Mouse (Mus musculus) left cerebral cortex, adult 11 months (tissue): ENCODE data around the gene Pcdh9.
A peak's percentile ranks its signal among the peaks of the same experiment; 100 is the strongest.

ENCODE experiments used
- DNase-seq: peaks from one replicate; pipeline ENCODE4 v3.0.0; 2022; ENCODE audit warnings: low spot score

The Pcdh9 gene

DNA sequence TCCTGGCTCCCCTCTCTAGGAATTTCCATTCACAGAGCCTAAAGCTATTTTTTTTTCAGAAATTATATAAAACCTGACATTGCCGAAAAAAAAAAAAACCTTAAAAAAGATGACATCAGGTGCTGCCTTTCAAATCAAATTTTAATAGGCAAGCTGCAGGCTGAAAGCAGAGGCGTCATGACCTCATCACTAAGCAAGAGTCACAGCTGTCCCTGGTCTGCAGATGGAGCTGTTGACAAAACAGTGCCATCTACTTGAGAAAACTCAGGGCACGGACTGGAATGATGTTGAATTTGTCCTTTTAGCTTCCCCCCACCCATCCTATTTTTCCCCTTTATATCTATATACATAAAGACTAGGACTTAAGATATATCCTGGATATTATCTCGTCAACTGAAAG, 509.3 kb downstream of the Pcdh9 start:
- peak; percentile 7 for DNase-seq

DNA sequence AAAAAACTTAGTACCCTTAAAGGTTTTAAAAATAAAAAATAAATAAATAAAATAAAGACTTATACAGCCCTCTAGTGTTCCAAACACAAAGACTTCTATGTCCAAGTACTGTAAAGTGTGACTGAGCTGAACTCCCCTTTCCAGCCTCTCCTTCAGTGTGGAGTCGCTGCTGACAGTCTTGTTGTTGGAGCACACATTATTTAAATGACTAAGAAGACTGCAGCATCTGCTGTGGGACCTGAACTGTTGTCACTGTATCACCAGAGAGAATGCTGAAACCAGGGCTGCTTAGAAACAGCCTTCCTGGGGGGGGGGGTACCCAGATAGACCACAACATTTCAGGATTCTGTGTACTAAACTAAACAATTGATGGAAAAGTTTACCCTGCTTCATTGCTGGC, 509.7 kb downstream of the Pcdh9 start:
- DNase-seq = no peak

DNA sequence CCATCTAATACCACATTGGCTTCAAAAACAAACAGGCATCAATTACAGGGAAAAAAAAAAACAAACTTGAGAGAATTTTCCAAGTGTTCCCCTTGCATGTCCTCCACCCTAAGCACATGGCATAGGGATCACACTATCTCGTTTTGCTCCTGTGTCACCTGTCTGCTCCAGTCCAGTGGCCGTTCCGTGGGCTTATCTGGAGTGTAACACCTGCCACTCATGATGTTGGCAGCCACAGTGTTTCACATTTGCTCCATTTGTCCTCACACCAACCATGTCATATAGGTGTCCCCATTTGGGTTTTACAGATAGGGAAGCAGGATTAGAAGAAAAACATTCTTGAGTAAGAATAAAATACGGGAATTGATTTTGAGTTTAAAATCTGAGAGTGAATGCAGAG, 514.3 kb downstream of the Pcdh9 start:
- no peak for DNase-seq

DNA sequence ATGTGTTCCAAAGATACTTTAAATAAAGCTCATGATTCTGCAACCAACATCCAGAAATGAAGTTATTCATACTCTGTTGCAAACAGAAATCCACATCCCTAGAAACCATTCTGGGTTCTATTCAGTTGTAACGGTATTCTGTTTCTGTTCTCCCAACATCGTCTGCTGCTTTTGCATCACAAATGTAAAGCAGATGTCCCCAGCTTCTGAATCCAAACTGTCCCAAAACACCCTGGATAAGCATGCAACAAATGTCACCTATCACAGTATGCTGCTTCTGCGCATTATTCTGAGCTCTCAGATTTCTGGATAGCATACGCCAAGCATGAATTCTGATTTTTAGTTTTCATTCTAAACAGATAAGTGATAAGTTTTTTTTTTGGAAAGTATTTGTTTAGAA, 516.3 kb downstream of the Pcdh9 start:
- DNase-seq = no peak

DNA sequence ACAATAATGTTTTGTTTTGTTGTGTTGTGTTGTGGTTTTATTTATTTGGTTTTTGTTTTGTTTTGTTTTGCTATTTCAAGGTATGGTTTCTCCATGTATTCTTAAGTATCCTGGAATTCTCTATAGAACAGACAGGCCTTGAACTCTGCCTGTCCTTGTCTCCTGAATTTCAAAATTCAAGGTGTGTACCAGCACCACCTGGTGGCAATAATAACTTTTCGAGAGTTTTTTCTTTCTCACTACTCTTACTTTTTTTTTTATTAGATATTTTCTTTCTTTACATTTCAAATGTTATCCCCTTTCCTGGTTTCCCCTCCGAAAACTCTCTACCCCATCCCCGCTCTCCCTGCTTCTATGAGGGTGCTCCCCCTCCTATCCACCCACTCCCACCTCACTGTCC, 536.3 kb downstream of the Pcdh9 start:
- no peak for DNase-seq

DNA sequence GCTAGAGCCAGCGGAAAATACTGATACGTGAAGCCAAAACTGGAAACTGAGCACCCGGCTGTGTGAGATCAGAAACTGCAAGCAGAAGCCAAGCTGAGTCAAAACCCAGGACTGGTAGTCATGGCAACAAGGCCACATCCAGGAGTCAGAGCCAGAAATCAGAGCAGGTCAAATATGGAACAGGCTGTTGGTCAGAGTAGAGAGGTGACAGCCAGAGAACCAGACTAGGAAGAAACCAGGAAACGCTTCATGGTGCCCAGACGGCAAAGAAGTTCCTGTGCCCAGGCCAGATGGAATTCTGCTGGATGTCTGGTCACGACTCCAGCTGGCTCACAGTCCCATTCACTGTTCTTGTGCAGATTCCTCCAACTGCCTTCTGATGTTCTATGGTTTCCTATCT, 539.6 kb downstream of the Pcdh9 start:
- peak; percentile 34 for DNase-seq

DNA sequence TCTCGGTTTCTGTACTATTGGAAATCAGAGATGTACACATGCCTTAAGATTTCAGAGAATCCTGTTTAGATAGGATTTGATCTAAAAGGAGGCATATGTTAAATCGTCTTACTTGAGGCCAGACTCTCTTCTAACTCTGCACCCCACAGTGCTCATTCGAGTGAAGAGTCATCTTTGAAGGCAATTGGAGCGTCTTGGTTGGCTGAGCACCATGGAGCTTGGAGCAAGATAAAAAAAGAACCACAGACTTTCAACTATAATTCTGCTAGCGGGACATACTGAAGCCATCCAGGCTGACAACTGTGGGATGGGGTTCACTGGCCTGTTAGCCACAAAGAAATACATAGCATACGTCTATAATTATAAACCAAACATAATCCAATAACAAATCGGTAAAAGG, 541.3 kb downstream of the Pcdh9 start:
- DNase-seq = no peak

DNA sequence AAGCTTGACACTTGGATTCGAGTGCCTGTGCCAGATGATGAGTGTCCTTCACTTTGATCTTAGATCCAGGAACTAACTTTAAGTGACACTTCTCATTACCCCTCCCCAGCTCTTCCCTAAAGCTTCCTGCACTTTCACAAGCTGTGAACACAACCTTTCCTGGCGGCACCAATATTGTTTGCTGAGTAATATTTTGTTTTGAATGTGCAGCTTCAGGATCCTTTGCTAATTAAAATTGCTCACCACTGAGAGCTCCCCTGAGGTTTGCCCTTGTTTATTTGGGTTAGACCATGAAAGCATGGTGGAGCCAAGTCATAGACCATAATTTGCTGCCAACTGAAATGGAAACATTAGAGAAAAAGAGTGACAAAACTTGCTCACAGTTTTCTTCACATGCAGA, 543.4 kb downstream of the Pcdh9 start:
- DNase-seq = no peak

DNA sequence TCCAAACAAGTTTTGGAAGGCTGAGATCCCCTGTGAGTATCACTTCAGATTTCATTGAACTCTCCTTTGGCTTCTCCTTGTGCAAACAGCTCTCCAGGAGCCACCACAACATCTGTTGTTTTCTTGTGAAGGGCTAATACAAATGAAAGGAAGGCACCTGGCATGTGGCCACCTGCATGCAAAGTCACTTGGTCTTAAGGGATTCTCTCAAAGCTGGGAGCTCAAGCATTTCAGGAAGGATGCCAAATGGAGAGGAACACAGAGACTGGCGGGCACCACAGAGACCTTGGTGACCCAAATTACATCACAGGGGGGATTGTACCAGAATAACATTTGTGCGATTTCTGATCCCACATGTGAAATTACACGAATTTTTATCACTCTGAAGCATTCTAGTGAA, 547.7 kb downstream of the Pcdh9 start:
- no peak for DNase-seq

DNA sequence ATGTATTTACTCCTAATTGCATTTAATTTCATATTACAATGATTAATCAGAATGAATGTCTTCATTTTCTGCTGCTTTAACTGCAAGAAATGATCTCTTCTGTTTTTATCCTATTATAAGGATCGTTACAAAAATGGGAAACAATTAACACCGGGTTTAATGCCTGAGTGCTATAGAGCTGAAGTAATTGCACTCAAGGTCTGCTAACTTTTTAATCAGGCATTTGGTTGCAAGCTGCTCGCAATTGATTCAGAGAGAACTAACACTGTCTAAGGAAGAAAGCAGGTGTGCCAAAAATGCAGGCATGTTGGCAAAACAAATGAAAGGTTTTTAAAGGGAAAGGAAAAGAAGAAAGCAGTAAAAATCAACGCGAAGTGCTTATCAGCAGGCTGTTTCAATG, 549.1 kb downstream of the Pcdh9 start:
- DNase-seq = no peak

DNA sequence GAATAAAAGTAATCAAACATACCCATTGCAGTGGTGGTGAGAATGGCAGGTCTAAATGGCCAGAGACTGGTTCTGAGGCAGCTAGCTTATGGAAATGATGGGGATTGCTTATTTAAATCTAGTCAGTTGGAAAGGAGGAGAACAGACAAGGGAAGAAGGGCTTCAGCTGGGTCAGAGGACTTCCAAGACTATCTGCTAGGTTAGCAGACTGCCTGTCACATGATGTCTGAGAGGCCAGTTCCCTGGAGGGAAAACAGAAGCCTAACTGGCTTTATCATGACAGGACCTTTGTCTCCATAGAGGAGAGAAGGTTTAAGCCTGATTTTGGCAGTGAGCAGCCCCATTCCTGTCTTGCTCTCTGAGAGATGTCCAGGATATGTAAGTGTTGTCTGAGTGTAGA, 561.2 kb downstream of the Pcdh9 start:
- DNase-seq = no peak

DNA sequence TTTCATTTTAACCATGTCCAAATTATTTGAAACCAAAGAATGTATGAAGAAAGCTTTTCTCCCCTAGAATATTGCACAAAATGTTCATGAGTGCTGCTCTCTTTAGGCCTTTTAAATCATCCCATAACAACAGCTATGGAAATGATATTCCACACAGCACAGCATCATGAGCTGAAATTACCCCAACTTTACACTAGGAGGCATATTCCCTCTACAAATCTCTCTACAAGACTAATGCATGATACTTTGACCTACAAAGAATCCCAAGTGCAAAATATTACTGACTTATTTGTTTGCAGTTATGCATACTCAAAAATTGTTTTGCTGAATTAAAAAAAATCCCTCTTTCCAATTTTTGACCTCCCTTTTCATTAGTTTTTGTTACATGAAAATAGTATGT, 573.1 kb downstream of the Pcdh9 start:
- DNase-seq = no peak

DNA sequence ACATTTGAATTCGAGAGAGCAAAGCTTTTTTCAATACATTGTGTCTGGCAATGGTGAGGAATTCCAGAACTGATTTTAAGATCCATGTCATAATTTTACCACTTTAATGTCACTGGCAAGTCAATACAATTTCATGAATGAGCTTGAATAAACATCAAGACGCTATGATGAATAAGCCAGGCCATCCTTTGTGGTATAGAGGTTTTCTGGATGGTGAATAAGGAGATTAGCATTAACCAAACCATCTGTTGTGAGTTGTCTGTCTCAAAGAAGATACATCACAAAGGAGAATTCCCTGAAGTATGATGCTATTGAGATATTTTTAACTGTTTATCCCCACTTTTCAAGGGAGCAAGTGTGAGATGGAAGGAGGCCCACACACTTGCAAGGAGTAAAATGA, 602.1 kb downstream of the Pcdh9 start:
- DNase-seq = no peak

DNA sequence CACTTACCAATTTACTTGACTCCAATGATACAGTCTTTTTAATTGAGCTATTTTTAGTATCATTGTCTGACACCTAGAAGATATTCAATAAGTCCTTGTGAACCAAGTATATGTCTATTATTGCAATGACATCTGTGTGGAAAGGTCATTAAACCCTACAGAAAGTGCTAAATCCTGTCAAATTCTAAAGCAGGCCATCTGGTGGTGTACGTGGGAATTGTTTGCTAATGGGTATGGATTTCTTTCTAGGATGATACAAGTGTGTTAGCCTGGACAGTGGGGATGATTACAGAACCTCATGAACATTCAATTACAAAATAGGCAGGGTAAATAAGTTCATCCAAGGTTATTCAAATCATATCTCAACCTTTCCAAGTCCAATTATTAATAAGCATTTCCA, 602.8 kb downstream of the Pcdh9 start:
- DNase-seq = no peak

DNA sequence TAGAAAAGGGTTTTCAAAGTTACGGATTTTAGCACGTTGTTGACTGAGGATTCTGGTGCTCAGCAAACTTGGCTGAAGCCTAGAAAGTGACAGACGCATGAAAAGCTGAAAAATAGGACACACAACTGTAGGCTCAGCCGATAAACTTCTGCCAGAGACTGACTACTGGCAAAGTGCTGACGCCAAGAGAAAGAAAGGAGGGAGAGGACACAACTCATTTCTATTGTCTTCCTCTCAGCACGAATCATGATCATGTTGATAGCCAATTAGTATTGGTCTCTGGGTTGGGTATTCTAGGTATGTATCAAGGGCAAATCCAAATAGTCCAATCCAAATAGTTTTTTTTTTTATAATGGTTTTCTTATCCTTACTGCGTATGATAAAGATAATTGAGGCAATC, 605.3 kb downstream of the Pcdh9 start:
- no peak for DNase-seq

DNA sequence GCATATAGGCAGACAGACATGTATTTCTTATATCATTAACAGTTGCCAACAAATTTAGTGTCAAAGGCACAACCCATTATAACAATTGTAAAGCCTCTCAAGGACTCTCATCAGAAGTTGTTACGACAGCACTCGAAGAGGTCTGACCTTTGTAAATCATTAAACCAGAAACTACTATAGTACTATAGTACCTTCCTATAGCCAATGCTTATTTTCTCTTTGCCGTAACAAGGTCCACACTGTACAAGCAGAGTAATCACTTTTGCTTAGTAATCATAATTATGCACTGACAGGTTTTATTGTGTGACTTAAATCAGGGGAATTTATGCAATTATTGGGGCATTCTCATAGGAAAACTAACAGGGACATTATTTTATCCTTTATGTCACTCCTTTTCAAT, 606.5 kb downstream of the Pcdh9 start:
- no peak for DNase-seq

DNA sequence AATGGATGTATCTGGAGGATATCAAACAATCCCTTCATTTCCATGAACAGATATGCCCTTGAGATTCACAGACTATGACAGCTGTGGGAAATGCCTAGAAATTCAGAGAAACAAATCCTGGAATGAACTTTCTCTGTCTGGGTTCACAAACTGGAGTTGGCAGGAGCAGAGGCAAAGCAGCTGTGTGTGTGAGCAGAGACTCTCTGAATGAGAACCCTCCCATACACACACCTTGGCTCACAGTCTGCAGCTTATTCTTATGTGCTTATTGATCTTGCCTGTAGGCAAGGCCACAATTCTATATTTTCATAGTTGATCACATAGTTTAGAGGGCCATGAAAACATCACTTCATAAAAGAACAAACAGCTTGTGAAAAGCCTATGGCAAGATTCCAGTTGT, 614.8 kb downstream of the Pcdh9 start:
- no peak for DNase-seq

DNA sequence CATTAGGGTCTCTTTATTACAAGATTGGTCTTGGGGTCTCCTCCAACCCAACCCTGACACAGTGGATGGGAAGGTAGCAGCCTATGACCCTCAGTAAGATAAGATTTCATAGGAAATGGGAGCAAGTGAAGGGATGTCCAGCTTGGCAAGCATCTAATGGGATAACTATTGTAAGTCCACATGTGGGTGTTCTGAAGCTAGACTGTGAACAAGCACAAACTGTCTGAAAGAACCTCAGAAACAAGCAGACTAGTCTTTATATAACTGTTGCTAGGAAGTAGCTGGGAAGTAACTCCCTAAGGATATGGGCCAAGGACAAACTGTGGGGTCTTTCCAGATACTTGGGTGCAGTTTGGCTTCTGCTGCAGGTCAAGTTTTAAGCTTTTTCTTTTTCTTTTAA, 615.7 kb downstream of the Pcdh9 start:
- no peak for DNase-seq

DNA sequence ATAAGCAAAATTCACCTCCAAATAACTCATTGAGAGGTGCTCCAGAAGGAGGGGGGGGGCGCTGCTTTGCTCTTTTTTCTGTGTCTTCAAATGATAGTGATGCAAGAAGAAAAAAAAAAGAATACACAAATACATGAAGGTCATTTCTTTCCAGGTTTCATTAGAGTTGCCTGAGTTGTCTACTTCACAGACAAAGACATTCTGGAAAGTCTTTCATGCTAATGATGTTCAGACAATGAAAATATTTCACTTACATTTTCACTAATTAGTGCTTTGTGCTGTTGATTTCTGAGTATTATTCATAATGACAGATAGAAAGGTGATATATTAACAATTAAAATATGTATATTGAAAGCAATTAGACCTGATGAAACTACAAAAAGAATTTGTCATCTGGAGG, 637.1 kb downstream of the Pcdh9 start:
- no peak for DNase-seq

DNA sequence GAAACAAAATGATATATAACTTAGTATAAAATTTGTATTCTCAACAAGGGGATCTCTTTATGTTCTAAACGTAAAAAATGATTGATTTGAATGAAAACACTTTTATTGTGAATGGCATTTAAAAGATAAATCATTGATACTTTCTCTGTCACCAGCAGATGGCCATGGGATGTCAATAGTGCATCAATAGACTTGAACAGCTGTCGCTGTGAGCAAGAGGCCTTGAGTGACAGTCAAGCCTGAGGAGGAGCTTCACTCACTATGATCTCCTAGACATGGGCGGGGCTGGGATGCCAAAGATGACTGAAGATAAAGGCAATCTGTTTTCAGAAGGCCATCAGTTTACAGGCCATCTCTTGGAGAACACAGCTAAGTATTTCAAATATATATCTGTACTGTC, 650.2 kb downstream of the Pcdh9 start:
- DNase-seq = no peak

DNA sequence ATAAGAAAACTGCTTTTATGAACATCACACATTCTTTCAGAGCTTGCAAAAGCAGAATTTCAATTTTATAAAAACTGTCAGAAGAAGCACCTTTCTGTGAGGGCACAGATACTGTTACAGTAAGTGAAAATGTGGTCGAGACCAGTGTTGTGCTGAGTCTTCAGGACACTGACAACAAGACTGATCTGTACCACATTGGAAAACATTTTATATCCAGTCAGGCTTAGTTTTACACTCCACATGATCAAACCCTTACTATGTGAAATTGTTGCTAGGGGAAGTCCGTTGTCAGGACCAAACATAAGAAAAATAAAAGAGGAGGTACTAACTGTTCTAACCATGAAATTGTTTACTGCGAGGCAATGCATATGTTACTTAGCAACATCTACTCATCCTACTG, 656.1 kb downstream of the Pcdh9 start:
- no peak for DNase-seq

DNA sequence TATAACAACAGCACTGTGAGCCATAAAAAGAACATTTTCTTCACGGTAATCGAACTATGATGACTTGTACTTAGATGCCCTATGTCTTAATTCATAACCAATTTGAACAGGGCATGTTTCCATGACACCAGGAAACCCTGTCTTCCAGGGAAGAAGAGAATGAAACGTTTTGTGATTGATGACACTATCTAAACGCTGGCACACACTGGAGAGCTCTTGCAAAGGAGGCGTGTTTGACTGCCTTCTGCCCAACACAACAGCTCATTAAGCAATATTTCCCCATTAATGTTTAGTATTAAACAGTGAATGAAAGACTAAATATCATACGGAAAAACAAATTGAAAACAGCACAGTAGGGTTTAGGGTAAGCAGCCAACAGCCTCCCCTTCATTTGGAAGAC, 656.9 kb downstream of the Pcdh9 start:
- no peak for DNase-seq

DNA sequence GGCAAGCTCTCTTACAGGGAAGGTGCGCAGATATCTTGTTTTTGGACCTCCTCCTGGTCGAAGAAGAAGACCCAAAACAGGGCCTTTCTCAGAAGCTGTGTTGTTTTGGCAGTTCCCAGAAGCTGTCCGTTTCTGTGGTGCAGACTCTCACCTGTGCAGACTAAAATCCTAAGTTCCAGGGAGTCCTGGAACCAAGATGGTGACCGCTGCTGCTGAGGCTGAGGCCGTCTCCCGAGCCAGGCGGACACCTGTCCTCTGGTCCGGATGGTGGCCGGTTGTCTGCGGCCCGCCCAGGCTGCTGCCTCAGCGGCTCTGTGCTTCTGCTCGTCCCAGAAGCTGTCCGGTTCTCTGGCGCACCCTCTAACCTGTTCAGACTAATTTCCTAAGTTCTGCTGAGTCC, 675.6 kb downstream of the Pcdh9 start:
- peak; percentile 70 for DNase-seq

DNA sequence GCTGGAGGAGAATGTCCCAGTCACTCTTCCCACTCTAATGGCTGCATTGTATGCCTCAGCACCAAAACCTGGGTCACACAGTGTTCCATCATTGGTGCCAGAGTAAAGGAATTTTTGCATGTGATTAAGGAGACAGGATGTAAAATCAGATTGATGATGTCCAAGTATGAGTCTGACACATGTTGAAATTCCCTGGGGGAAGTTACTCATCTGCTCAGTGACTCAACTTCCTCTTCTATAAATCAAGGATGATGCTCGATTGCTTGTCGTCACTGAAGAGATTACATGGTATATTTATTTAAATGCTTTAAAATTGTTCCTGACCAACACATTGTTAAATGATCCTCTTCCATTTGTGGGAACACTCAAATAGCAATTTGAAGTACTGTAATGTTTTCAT, 690.7 kb downstream of the Pcdh9 start:
- DNase-seq = no peak
